Mouse (Mus musculus) testis, adult 2 months (tissue): Measurements from ENCODE around the gene Bcas1. TPM values are rescaled to one million over a fixed set of nuclear protein-coding genes. Genes with fewer than 3 reads are reported as not detected.
"Not testable (repeated sequence)": the region's sequence is repeated elsewhere in the genome, so short reads cannot be mapped to it uniquely, and the experiment has no call there.

Experiments
- H3K27ac ChIP-seq: fragments of 200-500 bp; 2 replicates; pipeline ENCODE4 v1.5.1; 2012; ENCODE audit warnings: low read depth, low read length; ENCODE audit not compliant: control insufficient read depth, insufficient read depth
- H3K27me3 ChIP-seq: fragments of 200-500 bp; 2 replicates; pipeline ENCODE4 v1.6.1; 2012; ENCODE audit warnings: mild to moderate bottlenecking, low read length, moderate library complexity; ENCODE audit not compliant: control insufficient read depth, insufficient read depth
- H3K36me3 ChIP-seq: fragments of 200-500 bp; 2 replicates; pipeline ENCODE4 v1.6.1; 2012; ENCODE audit warnings: mild to moderate bottlenecking, low read length; ENCODE audit not compliant: control insufficient read depth, insufficient read depth
- H3K4me1 ChIP-seq: fragments of 200-500 bp; 2 replicates; pipeline ENCODE4 v1.6.1; 2012; ENCODE audit warnings: low read length; ENCODE audit not compliant: control insufficient read depth, insufficient read depth
- H3K4me3 ChIP-seq: fragments of 200-500 bp; 2 replicates; pipeline ENCODE4 v1.5.1; 2012; ENCODE audit warnings: low read depth, mild to moderate bottlenecking, low read length, moderate library complexity, mixed read lengths; ENCODE audit not compliant: control insufficient read depth
- CTCF ChIP-seq: fragments of 200-500 bp; IDR thresholded peaks from 2 replicates; pipeline ENCODE4 v1.5.1; 2012; ENCODE audit warnings: low read depth, mild to moderate bottlenecking, inconsistent platforms, low read length, moderate library complexity; ENCODE audit not compliant: control insufficient read depth, insufficient read depth, insufficient replicate concordance
- POLR2A ChIP-seq: fragments of 200-500 bp; IDR thresholded peaks from 2 replicates; pipeline ENCODE4 v1.6.1; 2012; ENCODE audit warnings: low read depth, mild to moderate bottlenecking, inconsistent platforms, low read length, moderate library complexity; ENCODE audit not compliant: control insufficient read depth
- polyA plus RNA-seq: library from polyadenylated mRNA; depleted of rRNA; stranded (reverse); fragments of >200 nt; gene quantifications from 2 replicates; pipeline ENCODE4 v1.2.3, GENCODE M21; 2012

Gene Bcas1
- polyA plus RNA-seq, 1 experiment: 19.4 TPM

DNA sequence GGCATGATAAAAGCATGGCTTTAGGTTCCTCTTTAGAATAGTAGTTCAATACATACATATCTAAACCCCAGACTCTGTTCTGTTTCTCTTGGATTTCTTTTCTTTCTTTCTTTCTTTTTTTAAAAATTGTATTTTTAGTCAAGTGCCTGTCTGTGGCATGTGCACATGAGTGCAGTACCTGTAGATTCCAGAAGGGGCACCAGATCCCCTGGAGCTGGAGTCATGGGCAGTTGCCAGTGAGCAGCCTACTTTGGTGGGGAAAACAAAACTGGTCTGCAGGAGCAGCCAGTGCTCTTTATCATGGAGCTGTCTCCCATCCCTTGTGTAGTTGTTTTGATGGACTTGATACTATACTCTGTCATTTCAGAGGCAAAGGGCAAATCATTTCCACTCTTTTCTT, 40.4 kb upstream of the Bcas1 start:
- Histone ChIP-seq H3K4me3 (peak overlapping the region; percentile 30; the same call in 1 of the 2 replicates), H3K27ac (no peak overlapping the region), H3K27me3 (no peaks in the 10 kb centered on the region), H3K36me3 (no peaks in the 10 kb centered on the region), H3K4me1 (peaks cover 3% of the 10 kb centered on the region; the same call in 1 of the 2 replicates)
- TF ChIP-seq POLR2A (no peak), CTCF (peak; percentile 26; the same call in 1 of the 2 replicates)

DNA sequence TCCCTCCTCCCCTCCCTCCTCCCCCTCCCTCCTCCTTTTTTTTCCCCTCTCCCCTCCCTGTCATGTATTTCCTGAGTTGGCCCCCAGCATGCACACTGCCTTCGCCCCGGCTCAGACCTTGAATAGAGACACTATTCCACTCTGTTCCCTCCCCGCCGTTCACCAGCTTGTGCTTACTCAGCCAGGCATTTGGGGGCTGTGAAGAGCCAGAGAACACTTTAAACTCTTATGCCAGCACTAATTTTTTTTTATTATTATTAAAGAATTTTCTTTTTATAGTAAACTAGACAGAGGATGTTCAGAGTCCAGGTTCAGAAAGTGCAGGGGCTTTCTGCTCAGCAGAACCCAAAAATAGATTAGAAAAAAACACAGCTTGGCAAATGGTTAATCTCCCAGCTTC, 37.2 kb upstream of the Bcas1 start:
- H3K27me3 ChIP-seq: no peaks in the 10 kb centered on the region
- H3K27ac ChIP-seq: no peak overlapping the region
- no peak for TF ChIP-seq POLR2A
- no peak for TF ChIP-seq CTCF
- no peaks in the 10 kb centered on the region for H3K36me3 ChIP-seq
- H3K4me1 ChIP-seq: peaks cover 3% of the 10 kb centered on the region; the same call in 1 of the 2 replicates
- no peak overlapping the region for H3K4me3 ChIP-seq

DNA sequence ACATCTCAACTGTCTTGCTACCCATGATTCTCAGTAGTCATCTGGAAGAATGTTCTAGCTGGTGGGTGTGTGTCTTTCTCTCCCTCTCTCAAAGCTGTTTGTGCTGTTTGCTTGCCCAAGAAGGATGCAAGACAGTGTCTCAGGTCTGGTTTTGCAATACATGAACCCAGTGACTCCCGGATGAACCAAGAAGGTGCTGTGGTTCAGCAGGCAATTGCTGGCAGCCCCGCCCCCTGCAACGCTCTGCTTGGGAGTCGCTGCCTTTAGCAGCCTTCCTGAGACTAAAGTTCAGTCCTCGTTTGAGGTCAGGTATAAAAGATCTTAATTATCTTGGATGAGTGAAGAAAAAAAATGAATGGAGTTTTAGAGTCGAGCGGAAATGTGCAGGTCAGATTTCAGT, 34.0 kb upstream of the Bcas1 start:
- Histone ChIP-seq H3K36me3 (no peaks in the 10 kb centered on the region), H3K4me3 (no peak overlapping the region), H3K4me1 (no peaks in the 10 kb centered on the region; the same call in 1 of the 2 replicates), H3K27me3 (no peaks in the 10 kb centered on the region), H3K27ac (no peak overlapping the region)
- no peak for TF ChIP-seq CTCF
- TF ChIP-seq POLR2A: no peak

DNA sequence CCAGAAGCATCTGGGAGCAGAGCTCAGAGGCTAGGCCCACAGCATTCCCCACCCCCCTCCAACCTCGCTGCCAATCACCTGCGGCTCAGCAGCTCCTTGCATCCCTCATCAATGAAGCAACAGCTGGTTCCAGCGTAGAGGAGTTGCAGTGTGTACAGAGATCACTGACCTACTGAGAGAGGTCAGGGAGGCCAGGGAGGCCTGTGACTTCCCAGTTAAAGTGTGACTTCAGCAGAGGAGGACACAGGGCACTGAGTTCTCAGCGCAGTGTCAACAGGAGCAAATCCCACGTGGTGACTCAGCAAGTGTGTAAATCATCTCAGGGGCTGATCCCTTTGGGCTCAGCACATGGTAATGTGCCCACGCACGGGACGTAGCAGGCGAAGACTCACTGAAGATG, 32.2 kb upstream of the Bcas1 start:
- H3K27me3 ChIP-seq: no peaks in the 10 kb centered on the region
- no peaks in the 10 kb centered on the region for H3K36me3 ChIP-seq
- TF ChIP-seq POLR2A (no peak), CTCF (no peak)
- H3K4me3 ChIP-seq: no peak overlapping the region
- H3K27ac ChIP-seq: no peak overlapping the region
- no peaks in the 10 kb centered on the region for H3K4me1 ChIP-seq

DNA sequence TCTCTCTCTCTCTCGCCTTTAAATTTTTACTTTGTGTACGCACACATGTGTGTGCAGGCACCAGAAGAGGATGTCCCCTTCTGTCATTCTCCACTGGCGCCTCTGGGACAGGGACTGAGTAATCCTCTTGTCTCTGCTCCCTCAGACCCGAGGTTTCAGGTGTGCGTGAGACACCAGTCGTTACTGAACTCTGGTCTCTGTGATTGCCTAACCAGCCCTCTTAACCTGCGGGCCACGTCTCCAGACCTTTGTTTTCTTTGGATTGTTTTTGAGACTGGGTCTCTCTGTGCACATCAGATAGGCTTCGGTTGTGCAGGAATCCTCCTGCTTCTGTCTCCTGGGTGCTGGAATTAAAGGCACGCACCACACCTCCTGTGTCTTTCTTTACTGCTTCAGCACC, 31.5 kb upstream of the Bcas1 start:
- no peak overlapping the region for H3K27ac ChIP-seq
- no peaks in the 10 kb centered on the region for H3K4me1 ChIP-seq
- no peaks in the 10 kb centered on the region for H3K36me3 ChIP-seq
- no peaks in the 10 kb centered on the region for H3K27me3 ChIP-seq
- H3K4me3 ChIP-seq: no peak overlapping the region
- TF ChIP-seq CTCF (no peak), POLR2A (no peak)

DNA sequence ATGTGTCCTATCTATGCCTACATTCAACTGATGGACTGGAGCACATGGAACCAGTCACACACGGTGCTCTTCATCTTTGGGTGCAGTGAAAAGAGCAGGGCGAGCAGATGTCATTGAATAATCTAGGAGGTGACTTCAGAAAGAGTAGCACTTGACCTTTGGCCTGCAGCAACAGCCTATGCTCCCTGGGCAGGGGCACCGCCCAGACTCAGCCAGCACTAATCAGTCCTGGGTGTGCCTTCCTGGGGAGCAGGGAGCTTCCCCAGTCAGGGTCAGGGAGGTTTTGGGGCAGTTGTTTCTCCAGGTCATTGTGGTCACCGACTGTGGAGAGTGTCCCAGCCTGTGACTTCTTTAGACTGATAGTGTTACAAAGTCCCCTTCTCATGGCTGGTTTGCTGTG, 26.2 kb upstream of the Bcas1 start:
- H3K27ac ChIP-seq, H3K36me3 ChIP-seq, H3K27me3 ChIP-seq, H3K4me1 ChIP-seq, H3K4me3 ChIP-seq: not testable (repeated sequence)

DNA sequence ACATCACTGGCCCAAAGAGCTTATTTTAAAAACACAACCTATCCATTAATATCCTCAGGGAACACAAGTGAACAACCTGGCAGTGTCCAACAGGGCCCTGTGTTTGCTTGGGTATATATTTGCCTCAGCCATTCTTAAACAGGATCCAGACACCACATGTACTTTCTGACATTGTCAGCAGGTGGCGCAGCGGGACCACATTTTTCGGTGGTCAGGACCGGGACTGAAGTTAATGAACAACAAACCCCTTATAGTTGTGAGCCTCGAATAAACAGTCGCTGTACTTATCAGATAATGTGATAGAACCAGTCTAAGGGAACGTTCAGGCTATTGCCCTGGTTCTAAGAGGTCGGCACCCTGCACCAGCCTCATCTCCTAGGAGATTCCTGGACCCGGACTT, 23.3 kb upstream of the Bcas1 start:
- H3K36me3 ChIP-seq: no peaks in the 10 kb centered on the region
- H3K4me1 ChIP-seq: no peaks in the 10 kb centered on the region; the same call in 1 of the 2 replicates
- H3K27ac ChIP-seq: no peak overlapping the region
- TF ChIP-seq CTCF (peak; percentile 82; the same call in 1 of the 2 replicates), POLR2A (no peak)
- H3K4me3 ChIP-seq: no peak overlapping the region
- no peaks in the 10 kb centered on the region for H3K27me3 ChIP-seq

DNA sequence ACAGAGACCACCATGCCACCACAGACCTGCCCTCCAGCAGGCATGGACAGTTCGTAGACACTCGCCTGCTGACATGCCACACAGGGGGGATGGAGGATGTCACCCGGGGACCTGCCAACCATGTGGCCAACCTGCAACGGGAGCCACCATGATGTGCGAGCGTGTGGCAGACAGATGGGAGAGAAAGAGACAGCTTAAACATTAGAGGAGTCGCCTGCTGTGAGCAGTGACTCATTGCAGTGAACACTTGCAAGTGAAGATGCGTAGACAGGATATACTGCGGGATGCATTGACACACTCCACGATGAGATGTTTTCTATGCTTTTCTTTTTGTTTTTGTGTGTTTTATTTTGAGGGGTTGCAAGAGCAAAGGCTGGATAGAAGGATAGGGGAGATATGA, 20.0 kb upstream of the Bcas1 start:
- Histone ChIP-seq H3K4me3 (no peak overlapping the region), H3K27ac (no peak overlapping the region), H3K36me3 (no peaks in the 10 kb centered on the region), H3K27me3 (no peaks in the 10 kb centered on the region), H3K4me1 (no peaks in the 10 kb centered on the region; the same call in 1 of the 2 replicates)
- no peak for TF ChIP-seq POLR2A
- no peak for TF ChIP-seq CTCF
